Mouse (Mus musculus) intestine, embryonic 14.5 days (tissue): ENCODE measurements around the gene Wasf2. TPM values are rescaled to one million over a fixed set of nuclear protein-coding genes. Genes with fewer than 3 reads are reported as not detected.

ENCODE experiments used
- ATAC-seq: fragments of 200-750 bp; cut with Nextera tagmentation; replicated peaks from 2 replicates; pipeline ENCODE4 v1.8.0; 2017; ENCODE audit warnings: low read depth, moderate number of reproducible peaks, moderate TSS enrichment, moderate library complexity; ENCODE audit not compliant: low FRiP score, low TSS enrichment
- DNase-seq: peaks from one replicate; pipeline ENCODE4 v3.0.0-alpha.2; 2018; ENCODE audit warnings: low spot score
- H3K27ac ChIP-seq: fragments of 300-500 bp; sonication (generic); 2 replicates; pipeline ENCODE4 v1.5.1; 2014; ENCODE audit warnings: low read depth, mild to moderate bottlenecking, control low read depth
- H3K27me3 ChIP-seq: fragments of 300-500 bp; sonication (generic); replicated peaks from 2 replicates; pipeline ENCODE4 v1.6.1; 2014; ENCODE audit warnings: low read length, control low read depth; ENCODE audit not compliant: control insufficient read depth, insufficient read depth
- H3K36me3 ChIP-seq: fragments of 300-500 bp; sonication (generic); 2 replicates; pipeline ENCODE4 v1.6.1; 2014; ENCODE audit warnings: low read length, control low read depth; ENCODE audit not compliant: control insufficient read depth, insufficient read depth
- H3K4me1 ChIP-seq: fragments of 300-500 bp; sonication (generic); replicated peaks from 2 replicates; pipeline ENCODE4 v1.6.1; 2014; ENCODE audit warnings: low read length, control low read depth, mixed read lengths; ENCODE audit not compliant: control insufficient read depth, insufficient read depth
- H3K4me2 ChIP-seq: fragments of 300-500 bp; sonication (generic); 2 replicates; pipeline ENCODE4 v1.6.1; 2014; ENCODE audit warnings: low read length
- H3K4me3 ChIP-seq: fragments of 300-500 bp; sonication (generic); 2 replicates; pipeline ENCODE4 v1.5.1; 2014; ENCODE audit warnings: low read depth, low read length, control low read depth, mixed read lengths
- H3K9ac ChIP-seq: fragments of 300-500 bp; sonication (generic); 2 replicates; pipeline ENCODE4 v1.6.1; 2014; ENCODE audit warnings: mild to moderate bottlenecking, low read length
- H3K9me3 ChIP-seq: fragments of 300-500 bp; sonication (generic); 2 replicates; pipeline ENCODE4 v1.6.1; 2016; ENCODE audit warnings: low read length, control low read depth; ENCODE audit not compliant: control insufficient read depth
- WGBS: fragments of 180-500 bp; shearing (Covaris S2); extraction: QIAGEN DNeasy Blood & Tissue Kit; methylation state at CpG from one replicate; pipeline ENCODE4 v1.1.7; 2014; 5-methylcytosine and 5-hydroxymethylcytosine counted together
- polyA plus RNA-seq: library from polyadenylated mRNA; unstranded; fragments of >200 nt; fragmentation: Nextera tagmentation; extraction: Ambion mirVana; gene quantifications from 2 replicates; pipeline ENCODE4 v1.2.1, GENCODE M21; 2014

The Wasf2 gene
- polyA plus RNA-seq, 1 experiment from 2014 or later, result 79.6 TPM

GRCm38 (mm10) chr4:133201006-133201771, 70.9 kb downstream of the Wasf2 start:
- peak; percentile 75 for DNase-seq
- no peak overlapping the region for H3K9ac ChIP-seq

DNA sequence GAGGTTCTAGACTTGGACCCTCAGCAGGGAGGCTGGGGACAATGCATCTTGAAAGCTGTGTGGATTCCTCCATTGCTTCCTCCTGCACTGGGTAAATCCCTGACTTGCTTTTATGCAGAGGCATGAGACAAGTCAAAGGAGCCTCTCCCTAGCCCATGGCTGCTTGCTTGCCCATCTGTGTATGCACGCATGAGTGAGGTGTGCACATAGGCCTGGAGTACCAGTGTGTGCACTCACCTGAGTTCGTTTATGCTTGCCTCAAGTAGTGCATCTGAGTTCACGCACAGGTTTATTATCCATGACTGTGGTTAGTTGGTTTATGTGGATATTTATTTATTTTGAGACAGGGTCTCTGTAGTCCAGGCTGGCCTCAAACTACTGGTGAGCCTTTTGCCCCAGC, 71.9 kb downstream of the Wasf2 start:
- 95% methylated on average over 3 of the region's 3 CpGs for WGBS

More at GRCm38 (mm10) chr4:133201006-133201771, 70.9 kb downstream of the Wasf2 start:
- 62% methylated on average over 8 of the region's 8 CpGs for WGBS
- Histone ChIP-seq H3K9me3 (no peaks in the 10 kb centered on the region), H3K4me2 (no peak overlapping the region), H3K36me3 (peaks cover 8% of the 10 kb centered on the region), H3K4me3 (no peak overlapping the region), H3K4me1 (peaks cover 56% of the 10 kb centered on the region), H3K27me3 (no peaks in the 10 kb centered on the region), H3K27ac (peak overlapping the region; percentile 72)
- ATAC-seq, result peak; percentile 41; the same call in 1 of the 2 replicates

GRCm38 (mm10) chr4:133203591-133203990, 73.3 kb downstream of the Wasf2 start:
- H3K27me3 ChIP-seq, result no peaks in the 10 kb centered on the region
- no peaks in the 10 kb centered on the region for H3K36me3 ChIP-seq
- no peak overlapping the region for H3K9ac ChIP-seq
- ATAC-seq (no peak), DNase-seq (no peak)
- H3K4me2 ChIP-seq, result no peak overlapping the region
- no peak overlapping the region for H3K4me3 ChIP-seq
- WGBS, result 68% methylated on average over 3 of the region's 3 CpGs
- H3K9me3 ChIP-seq, result no peaks in the 10 kb centered on the region
- peaks cover 33% of the 10 kb centered on the region for H3K4me1 ChIP-seq
- H3K27ac ChIP-seq, result no peak overlapping the region

More for the DNA sequence above, 71.9 kb downstream of the Wasf2 start:
- no peak overlapping the region for H3K4me2 ChIP-seq
- no peak overlapping the region for H3K4me3 ChIP-seq
- H3K9me3 ChIP-seq, result no peaks in the 10 kb centered on the region
- no peaks in the 10 kb centered on the region; the same call in 1 of the 2 replicates for H3K36me3 ChIP-seq
- H3K4me1 ChIP-seq, result peaks cover 46% of the 10 kb centered on the region
- DNase-seq (no peak), ATAC-seq (no peak)
- H3K27ac ChIP-seq, result no peak overlapping the region
- no peaks in the 10 kb centered on the region for H3K27me3 ChIP-seq
- no peak overlapping the region for H3K9ac ChIP-seq

- ATAC-seq, result no peak
- 0 out of 2 replicates have a peak overlapping the region, but pooled peaks have one; percentile 11 for H3K9ac ChIP-seq
- DNase-seq, result no peak
Measured at GRCm38 (mm10) chr4:133204379-133204778, 74.1 kb downstream of the Wasf2 start.

DNA sequence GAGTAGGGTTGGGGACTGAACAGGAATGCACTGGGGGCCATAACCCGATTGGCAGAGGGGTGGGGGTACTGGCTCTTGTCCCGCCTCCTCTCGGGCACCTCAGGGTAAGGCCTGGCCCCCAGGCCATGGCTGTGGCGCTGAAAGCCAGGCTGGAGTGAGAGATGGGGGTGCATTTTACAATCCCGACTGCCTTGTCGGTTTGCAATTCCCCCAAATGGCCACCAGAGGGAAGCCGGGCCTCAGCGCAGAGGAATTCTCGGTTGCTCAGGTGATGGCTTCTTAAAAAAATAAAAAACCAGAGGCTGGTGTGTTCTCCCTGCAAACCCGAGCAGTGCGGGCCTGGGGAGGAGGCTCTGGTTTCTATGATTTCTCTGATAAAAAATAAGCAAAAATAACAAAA, 79.1 kb downstream of the Wasf2 start:
- Histone ChIP-seq H3K9me3 (no peaks in the 10 kb centered on the region), H3K27me3 (peaks cover 23% of the 10 kb centered on the region), H3K4me1 (peaks cover 14% of the 10 kb centered on the region), H3K4me2 (no peak overlapping the region), H3K27ac (no peak overlapping the region), H3K4me3 (no peak overlapping the region), H3K9ac (no peak overlapping the region), H3K36me3 (no peaks in the 10 kb centered on the region)
- DNase-seq (peak; percentile 77), ATAC-seq (no peak; the same call in 1 of the 2 replicates)
- WGBS, result 4% methylated on average over 11 of the region's 11 CpGs

More at GRCm38 (mm10) chr4:133204379-133204778, 74.1 kb downstream of the Wasf2 start:
- H3K9me3 ChIP-seq, result no peaks in the 10 kb centered on the region
- H3K27me3 ChIP-seq, result no peaks in the 10 kb centered on the region
- peaks cover 27% of the 10 kb centered on the region for H3K4me1 ChIP-seq
- H3K27ac ChIP-seq, result peak overlapping the region; percentile 66
- 11% methylated on average over 7 of the region's 7 CpGs for WGBS
- H3K4me2 ChIP-seq, result no peak overlapping the region
- H3K36me3 ChIP-seq, result no peaks in the 10 kb centered on the region
- no peak overlapping the region for H3K4me3 ChIP-seq

- H3K4me2 ChIP-seq, result no peak overlapping the region
- no peaks in the 10 kb centered on the region for H3K9me3 ChIP-seq
- no peaks in the 10 kb centered on the region for H3K36me3 ChIP-seq
- no peak for DNase-seq
- peaks cover 11% of the 10 kb centered on the region for H3K4me1 ChIP-seq
- no peak overlapping the region for H3K27ac ChIP-seq
- no peak overlapping the region for H3K9ac ChIP-seq
- WGBS, result 93% methylated on average over 24 of the region's 24 CpGs
- peaks cover 24% of the 10 kb centered on the region for H3K27me3 ChIP-seq
- no peak for ATAC-seq
- H3K4me3 ChIP-seq, result no peak overlapping the region
Measured at GRCm38 (mm10) chr4:133210023-133210787, 79.9 kb downstream of the Wasf2 start.

GRCm38 (mm10) chr4:133210788-133211390, 80.6 kb downstream of the Wasf2 start:
- H3K4me2 ChIP-seq, result no peak overlapping the region
- H3K27ac ChIP-seq, result no peak overlapping the region
- H3K4me3 ChIP-seq, result no peak overlapping the region
- 94% methylated on average over 19 of the region's 19 CpGs for WGBS
- H3K9ac ChIP-seq, result no peak overlapping the region
- H3K36me3 ChIP-seq, result no peaks in the 10 kb centered on the region
- ATAC-seq, result no peak
- no peaks in the 10 kb centered on the region for H3K9me3 ChIP-seq
- peaks cover 24% of the 10 kb centered on the region for H3K27me3 ChIP-seq
- H3K4me1 ChIP-seq, result peaks cover 11% of the 10 kb centered on the region
- no peak for DNase-seq

DNA sequence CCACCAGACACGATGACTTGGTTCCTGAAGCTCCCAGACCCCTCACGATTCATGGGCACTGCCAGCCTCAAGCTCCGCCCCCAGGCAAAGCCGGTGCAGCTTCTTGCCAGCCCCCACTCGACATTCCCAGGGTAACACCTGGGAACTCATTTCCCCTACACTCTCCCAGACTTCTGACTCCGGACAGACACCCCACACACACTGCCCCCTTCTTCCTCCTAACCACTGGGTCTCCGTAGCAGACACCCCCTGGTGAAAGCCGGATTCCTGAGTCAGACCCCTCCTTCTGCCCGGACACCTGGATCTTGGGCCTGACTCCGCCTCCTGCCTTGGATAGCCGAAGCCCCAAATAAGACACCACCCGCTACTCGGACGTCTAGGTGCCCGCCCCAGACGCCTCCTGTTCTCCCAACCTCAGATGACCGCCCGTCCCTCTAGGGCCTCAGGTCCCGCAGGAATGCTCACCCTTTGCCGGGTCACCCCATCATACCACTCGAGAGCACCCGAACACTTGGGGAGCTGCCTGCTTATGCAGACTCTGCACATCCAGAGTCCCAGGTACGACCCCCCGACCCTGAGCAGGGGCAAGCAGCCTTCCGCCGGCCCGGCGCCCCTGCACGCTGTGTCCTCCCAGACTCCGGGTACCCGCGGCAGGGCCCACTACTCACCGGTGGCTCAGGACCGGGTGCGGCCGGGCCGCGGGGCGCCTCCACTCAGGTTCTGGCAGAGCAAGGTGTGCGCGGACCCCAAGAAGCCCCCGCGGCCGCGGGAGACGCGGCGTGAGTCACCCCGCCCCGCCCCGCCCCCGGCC, 81.7 kb downstream of the Wasf2 start, which contains the start of the genes Cd164l2 and Gpr3:
Gene Cd164l2, plus strand, starts transcription at position 381 of the 811 bp plus-strand sequence.
Gene Gpr3, minus strand, starts transcription at position 786 of the 811 bp plus-strand sequence.
- Histone ChIP-seq H3K27ac (no peak within 1 kb of the TSS), H3K4me1 (peaks cover 11% of the 10 kb centered on the region), H3K9me3 (no peaks in the 10 kb centered on the region), H3K4me3 (peak within 1 kb of the TSS; percentile 52), H3K9ac (peak within 1 kb of the TSS; percentile 33), H3K27me3 (peaks cover 24% of the 10 kb centered on the region), H3K4me2 (peak within 1 kb of the TSS; percentile 90), H3K36me3 (no peaks in the 10 kb centered on the region)
- WGBS, result 2% methylated on average over 52 of the region's 52 CpGs
- ATAC-seq (peak; percentile 56), DNase-seq (peak; percentile 71)
